Mouse (Mus musculus) brain, embryonic 14.5 days (tissue): ENCODE results near the gene Aarsd1.

Experiments
- CTCF ChIP-seq: fragments of 200-500 bp; IDR thresholded peaks from 2 replicates; pipeline ENCODE4 v1.5.1; 2012; ENCODE audit warnings: inconsistent platforms, mild to moderate bottlenecking, moderate library complexity, borderline replicate concordance; ENCODE audit not compliant: insufficient read depth, insufficient read length; ENCODE audit errors: extremely low read depth
- POLR2A ChIP-seq: fragments of 200-500 bp; IDR thresholded peaks from 2 replicates; pipeline ENCODE4 v1.6.1; 2012; ENCODE audit warnings: mild to moderate bottlenecking, inconsistent platforms, borderline replicate concordance; ENCODE audit not compliant: poor library complexity, insufficient read depth, insufficient read length, severe bottlenecking; ENCODE audit errors: extremely low read depth

DNA sequence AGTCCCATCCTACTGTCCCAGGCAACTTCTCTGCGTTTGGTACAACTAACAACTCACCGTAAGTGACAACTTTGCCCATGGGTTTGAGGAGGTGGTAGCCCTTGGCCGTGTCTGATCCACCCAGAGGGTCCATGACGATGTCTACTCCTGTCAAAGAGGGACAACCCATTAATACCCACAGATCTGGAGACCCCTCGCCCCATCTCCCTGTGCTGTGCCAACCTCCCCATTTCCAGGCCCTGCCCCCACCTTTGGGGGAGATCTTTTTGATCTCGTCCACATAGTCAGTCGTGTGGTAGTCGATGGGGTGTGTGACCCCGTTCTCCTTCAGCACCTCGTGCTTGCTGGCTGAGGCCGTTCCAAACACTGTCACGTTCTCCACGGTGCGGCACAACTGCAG lies 44.7 kb upstream of the Aarsd1 start:
- no peak for TF ChIP-seq POLR2A
- TF ChIP-seq CTCF = no peak
